Mouse (Mus musculus): ENCODE data around the gene St5.

DNA sequence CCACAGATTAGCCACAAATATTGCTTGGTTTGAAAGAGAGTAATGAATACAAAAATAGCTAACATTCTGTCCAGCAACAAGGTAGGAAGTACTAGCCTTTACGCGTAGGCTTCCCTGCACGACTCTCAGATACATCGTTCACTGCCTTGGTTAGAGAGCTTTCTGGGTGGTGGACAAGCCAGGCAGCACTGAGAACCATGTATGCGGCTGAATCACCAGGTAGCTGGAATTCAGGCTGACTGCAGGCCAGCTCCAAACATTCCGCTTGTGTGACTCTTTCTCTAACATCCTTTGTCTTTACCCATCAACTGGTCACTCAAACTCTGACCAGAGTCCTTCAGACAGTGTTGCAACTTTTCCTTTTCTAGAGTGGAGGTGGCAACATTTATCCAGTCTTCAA lies 94.6 kb downstream of the St5 start:
- no peak for TF ChIP-seq POLR2A (IDR thresholded peaks at IDR 0.05; ENCODE audit: low read depth, low read length)
- no peak for TF ChIP-seq CTCF (IDR thresholded peaks at IDR 0.05; ENCODE audit: borderline replicate concordance, insufficient read depth, low read length)
